Mouse (Mus musculus): ENCODE data around the gene Ly6g6e. TPM values are rescaled to one million over a fixed set of nuclear protein-coding genes. Genes with fewer than 3 reads are reported as not detected.

Ly6g6e gene
- polyA plus RNA-seq, 1 experiment = not detected

DNA sequence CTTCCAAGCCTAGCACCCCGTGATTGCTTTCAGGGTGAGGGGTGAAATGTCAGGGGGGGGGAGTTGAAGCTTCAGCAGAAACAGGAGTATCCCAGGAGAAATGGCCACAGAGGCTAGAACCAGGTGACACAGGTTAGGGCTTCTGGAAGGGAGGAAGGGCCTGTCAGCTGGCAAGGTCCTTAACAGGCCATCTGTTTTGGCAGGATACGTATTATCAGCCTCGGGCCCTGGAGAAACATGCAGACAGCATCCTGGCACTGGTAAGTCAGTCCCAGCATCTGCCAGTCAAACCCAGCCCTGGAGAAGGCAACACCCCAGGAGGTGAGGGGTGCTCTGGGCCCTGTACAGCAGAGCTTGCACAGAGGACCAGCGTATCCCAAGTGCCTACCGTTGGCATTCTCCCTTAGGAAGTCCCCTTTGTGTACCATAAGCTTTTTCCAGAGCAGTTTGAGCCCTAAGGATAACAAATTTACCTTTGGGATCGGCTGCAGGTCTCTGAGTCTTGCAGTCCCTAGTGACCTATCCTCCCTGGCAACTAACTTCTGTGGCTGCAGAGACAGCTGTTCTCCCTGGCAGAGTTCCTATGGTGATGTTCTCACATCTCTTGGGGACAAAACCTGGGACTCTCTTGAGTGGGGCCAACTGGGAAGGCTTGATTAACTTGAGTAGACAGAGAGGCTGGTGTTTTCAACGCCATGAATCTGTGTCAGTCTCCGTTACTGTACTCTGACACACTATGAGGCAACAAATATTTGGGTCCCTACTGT lies 13.6 kb downstream of the Ly6g6e start:
- Histone ChIP-seq H3K4me3 (ENCODE audit: insufficient read depth, poor library complexity, severe bottlenecking) (peak overlapping the region; percentile 57), H3K36me3 (ENCODE audit: control insufficient read depth, insufficient read depth) (peaks cover 16% of the 10 kb centered on the region), H3K79me3 (ENCODE audit: low read depth) (peaks cover 3% of the 10 kb centered on the region), H3K27me3 (ENCODE audit: control insufficient read depth, insufficient read depth, insufficient read length) (no peaks in the 10 kb centered on the region), H3ac (ENCODE audit: control insufficient read depth, insufficient read length, low read depth) (peak overlapping the region; percentile 12), H3K79me2 (ENCODE audit: control insufficient read depth, insufficient read depth) (peaks cover 17% of the 10 kb centered on the region)
- TF ChIP-seq MAX (IDR thresholded peaks at IDR 0.05) (no peak), CTCF (IDR thresholded peaks at IDR 0.05; ENCODE audit: control insufficient read depth, insufficient read depth, insufficient read length) (no peak), MYOG (IDR thresholded peaks at IDR 0.05; ENCODE audit: control insufficient read depth, extremely low read depth, insufficient read length) (no peak), FOSL1 (IDR thresholded peaks at IDR 0.05; ENCODE audit: insufficient read depth, low read length, poor library complexity, severe bottlenecking) (no peak), USF1 (IDR thresholded peaks at IDR 0.05; ENCODE audit: low read depth) (no peak), CEBPB (IDR thresholded peaks at IDR 0.05; ENCODE audit: low read depth) (no peak), MYOD1 (IDR thresholded peaks at IDR 0.05; ENCODE audit: control insufficient read depth, insufficient read length, low read depth) (no peak)

DNA sequence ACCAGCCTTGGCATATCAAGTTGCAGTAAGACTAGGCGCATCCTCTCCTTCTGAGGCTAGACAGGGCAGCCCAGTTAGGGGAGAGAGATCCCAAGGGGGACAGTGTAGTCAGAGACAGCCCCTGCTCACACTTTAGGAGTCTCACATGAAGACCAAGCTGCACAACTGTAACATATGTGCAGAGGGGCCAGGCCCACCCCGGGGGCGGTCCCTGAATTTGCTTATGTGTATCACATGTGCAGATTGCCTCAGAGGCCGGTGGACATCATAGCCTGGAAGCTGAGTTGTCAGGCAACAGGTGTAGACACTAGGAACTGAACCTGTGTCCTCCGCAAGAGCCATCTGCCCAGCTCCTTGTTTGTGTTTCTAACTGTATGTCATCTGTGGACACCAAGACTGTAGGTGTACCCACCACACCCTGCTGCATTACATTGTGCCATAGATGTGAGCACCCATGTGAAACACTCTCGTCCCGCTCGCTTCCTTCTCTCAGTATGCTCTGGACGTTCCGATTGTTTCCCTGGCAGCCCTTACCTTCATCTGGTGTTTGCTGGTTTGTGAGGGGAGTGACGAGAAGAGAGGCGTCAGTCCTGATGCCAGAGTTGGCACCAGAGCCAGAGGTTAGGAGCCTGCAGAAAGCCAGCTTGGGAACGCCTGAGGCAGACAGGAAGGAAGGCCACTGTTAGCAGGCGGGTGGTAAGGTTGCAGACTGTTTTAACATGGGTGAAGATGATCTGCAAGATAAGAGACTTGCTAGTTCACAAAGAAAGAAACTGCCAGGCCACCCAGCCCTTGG lies 15.9 kb downstream of the Ly6g6e start:
- Histone ChIP-seq H3K36me3 (ENCODE audit: control insufficient read depth, insufficient read depth) (peaks cover 22% of the 10 kb centered on the region), H3K79me2 (ENCODE audit: control insufficient read depth, insufficient read depth) (peaks cover 17% of the 10 kb centered on the region), H3K79me3 (ENCODE audit: low read depth) (peaks cover 3% of the 10 kb centered on the region), H3K27me3 (ENCODE audit: control insufficient read depth, insufficient read depth, insufficient read length) (no peaks in the 10 kb centered on the region), H3ac (ENCODE audit: control insufficient read depth, insufficient read length, low read depth) (no peak overlapping the region), H3K4me3 (ENCODE audit: insufficient read depth, poor library complexity, severe bottlenecking) (no peak overlapping the region)
- TF ChIP-seq MAX (IDR thresholded peaks at IDR 0.05) (no peak), CTCF (IDR thresholded peaks at IDR 0.05; ENCODE audit: control insufficient read depth, insufficient read depth, insufficient read length) (no peak), CEBPB (IDR thresholded peaks at IDR 0.05; ENCODE audit: low read depth) (no peak)

- H3K79me3 ChIP-seq (ENCODE audit: low read depth) = peaks cover 3% of the 10 kb centered on the region
- TF ChIP-seq MYOG (IDR thresholded peaks at IDR 0.05; ENCODE audit: control insufficient read depth, extremely low read depth, insufficient read length) (no peak), MYOD1 (IDR thresholded peaks at IDR 0.05; ENCODE audit: control insufficient read depth, insufficient read length, low read depth) (no peak), CTCF (IDR thresholded peaks at IDR 0.05; ENCODE audit: control insufficient read depth, insufficient read depth, insufficient read length) (no peak), FOSL1 (IDR thresholded peaks at IDR 0.05; ENCODE audit: insufficient read depth, low read length, poor library complexity, severe bottlenecking) (no peak)
- no peaks in the 10 kb centered on the region for H3K27me3 ChIP-seq (ENCODE audit: control insufficient read depth, insufficient read depth, insufficient read length)
- no peak overlapping the region for H3K4me3 ChIP-seq (ENCODE audit: insufficient read depth, poor library complexity, severe bottlenecking)
- no peak overlapping the region for H3ac ChIP-seq (ENCODE audit: control insufficient read depth, insufficient read length, low read depth)
- peaks cover 28% of the 10 kb centered on the region for H3K36me3 ChIP-seq (ENCODE audit: control insufficient read depth, insufficient read depth)
- peaks cover 14% of the 10 kb centered on the region for H3K79me2 ChIP-seq (ENCODE audit: control insufficient read depth, insufficient read depth)
Measured at GRCm38 (mm10) chr17:35094475-35095365, 18.0 kb downstream of the Ly6g6e start.

DNA sequence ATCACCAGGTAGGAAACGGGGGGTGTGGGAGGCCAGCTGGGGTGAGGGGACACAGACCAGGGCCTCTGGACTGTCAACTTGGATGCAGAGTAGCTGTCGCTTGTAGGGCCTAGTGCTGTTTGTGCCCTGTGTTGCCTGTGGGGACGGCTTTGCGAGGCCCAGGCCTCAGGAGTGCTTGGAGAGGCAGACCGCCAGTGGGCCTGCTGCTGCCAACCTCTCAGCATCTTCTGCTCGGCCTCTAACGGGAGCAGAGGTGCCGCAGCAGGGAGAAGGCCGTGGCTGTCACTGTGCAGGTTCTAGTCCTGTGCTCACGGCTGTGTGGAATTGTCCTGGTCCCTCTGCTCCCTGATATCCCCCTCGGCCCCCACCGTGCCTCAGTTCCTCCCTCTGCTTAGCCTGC lies 19.9 kb downstream of the Ly6g6e start:
- Histone ChIP-seq H3K36me3 (ENCODE audit: control insufficient read depth, insufficient read depth) (peaks cover 39% of the 10 kb centered on the region), H3K27me3 (ENCODE audit: control insufficient read depth, insufficient read depth, insufficient read length) (no peaks in the 10 kb centered on the region), H3ac (ENCODE audit: control insufficient read depth, insufficient read length, low read depth) (no peak overlapping the region), H3K79me3 (ENCODE audit: low read depth) (no peaks in the 10 kb centered on the region), H3K4me3 (ENCODE audit: insufficient read depth, poor library complexity, severe bottlenecking) (no peak overlapping the region), H3K79me2 (ENCODE audit: control insufficient read depth, insufficient read depth) (no peaks in the 10 kb centered on the region)
- TF ChIP-seq CTCF (IDR thresholded peaks at IDR 0.05; ENCODE audit: control insufficient read depth, insufficient read depth, insufficient read length) (no peak), CEBPB (IDR thresholded peaks at IDR 0.05; ENCODE audit: low read depth) (no peak), MAX (IDR thresholded peaks at IDR 0.05) (no peak), FOSL1 (IDR thresholded peaks at IDR 0.05; ENCODE audit: insufficient read depth, low read length, poor library complexity, severe bottlenecking) (no peak)

DNA sequence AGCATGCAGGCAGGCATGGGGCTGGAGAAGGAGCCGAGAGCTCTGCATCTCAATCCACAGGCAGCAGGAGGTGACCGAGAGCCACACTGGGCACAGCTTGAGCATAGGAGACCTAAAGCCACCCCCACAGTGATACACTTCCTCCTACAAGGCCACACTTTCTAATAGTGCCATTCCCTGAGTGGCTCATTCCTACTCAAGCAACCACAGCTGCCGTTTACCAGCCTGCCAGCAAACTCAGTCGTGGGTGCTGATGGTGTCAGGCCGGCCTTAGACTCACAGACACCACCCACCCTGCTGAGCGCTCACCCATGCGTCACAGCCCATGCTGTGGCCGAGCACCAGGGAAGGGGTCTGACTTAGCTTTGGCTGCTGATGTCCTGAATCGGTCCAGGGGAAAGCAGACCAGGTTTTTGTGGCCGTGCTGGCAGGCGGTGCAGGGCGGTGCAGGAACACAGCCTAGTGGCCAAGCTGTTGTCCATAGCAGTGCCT lies 20.5 kb downstream of the Ly6g6e start:
- Histone ChIP-seq H3K4me3 (ENCODE audit: insufficient read depth, poor library complexity, severe bottlenecking) (no peak overlapping the region), H3K79me3 (ENCODE audit: low read depth) (no peaks in the 10 kb centered on the region), H3K79me2 (ENCODE audit: control insufficient read depth, insufficient read depth) (no peaks in the 10 kb centered on the region), H3ac (ENCODE audit: control insufficient read depth, insufficient read length, low read depth) (no peak overlapping the region), H3K27me3 (ENCODE audit: control insufficient read depth, insufficient read depth, insufficient read length) (no peaks in the 10 kb centered on the region), H3K36me3 (ENCODE audit: control insufficient read depth, insufficient read depth) (peaks cover 38% of the 10 kb centered on the region)
- TF ChIP-seq MYOD1 (IDR thresholded peaks at IDR 0.05; ENCODE audit: control insufficient read depth, insufficient read length, low read depth) (no peak), CTCF (IDR thresholded peaks at IDR 0.05; ENCODE audit: control insufficient read depth, insufficient read depth, insufficient read length) (no peak), MYOG (IDR thresholded peaks at IDR 0.05; ENCODE audit: control insufficient read depth, extremely low read depth, insufficient read length) (no peak), FOSL1 (IDR thresholded peaks at IDR 0.05; ENCODE audit: insufficient read depth, low read length, poor library complexity, severe bottlenecking) (no peak), CEBPB (IDR thresholded peaks at IDR 0.05; ENCODE audit: low read depth) (no peak), MAX (IDR thresholded peaks at IDR 0.05) (no peak), USF1 (IDR thresholded peaks at IDR 0.05; ENCODE audit: low read depth) (no peak)
